Mouse (Mus musculus): ENCODE measurements around the gene Ttc7b. TPM values are rescaled to one million over a fixed set of nuclear protein-coding genes. Genes with fewer than 3 reads are reported as not detected.

The Ttc7b gene
- total RNA-seq, 1 experiment: 19.0 TPM

DNA sequence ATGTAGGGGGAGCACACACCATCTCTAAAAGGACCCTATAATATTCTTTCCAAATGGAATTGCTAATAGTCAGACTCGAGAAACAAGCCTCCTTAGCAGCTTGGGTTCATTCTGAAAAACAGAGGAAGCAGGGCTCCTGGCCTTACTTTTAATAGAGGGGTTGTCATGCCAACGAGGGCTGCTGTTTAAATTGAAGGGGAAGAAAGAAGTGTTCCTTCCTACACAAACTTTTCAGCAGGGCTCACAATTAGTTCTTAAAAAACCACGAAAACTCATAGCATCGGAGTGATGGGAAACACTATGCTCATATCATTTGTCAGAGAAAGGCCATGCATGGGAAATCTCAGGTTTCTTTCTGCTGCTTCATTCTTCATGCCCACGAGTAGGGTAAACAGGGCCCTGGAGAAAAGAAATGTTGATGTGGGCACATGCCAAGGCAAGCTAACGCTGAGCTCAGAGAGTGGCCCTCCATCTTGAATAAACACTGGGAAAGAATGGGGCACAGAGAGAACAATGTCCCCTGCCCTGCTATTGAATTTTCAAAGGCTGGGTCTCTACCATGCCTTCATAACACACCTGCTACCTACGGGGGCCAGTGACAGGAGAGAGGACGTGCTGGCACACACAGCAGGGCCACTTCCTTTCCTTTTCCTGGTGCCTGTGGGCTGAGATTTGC is 122.2 kb downstream of the Ttc7b start:
- in situ Hi-C loops (cut with MboI; ENCODE audit: low sequenced_read_pairs in 2 of 2, unreplicated experiment in 2 of 2): no loop called here
- no peak for TF ChIP-seq CHD2 (IDR thresholded peaks at IDR 0.05; ENCODE audit: low read depth, low read length)
- no peak for TF ChIP-seq HCFC1 (IDR thresholded peaks at IDR 0.05; ENCODE audit: borderline replicate concordance, insufficient read depth, low read length)
- no peak for TF ChIP-seq ZC3H11A (IDR thresholded peaks at IDR 0.05; ENCODE audit: borderline replicate concordance, low read depth, low read length)
- TF ChIP-seq ZNF384 (IDR thresholded peaks at IDR 0.05; ENCODE audit: low read depth, low read length): no peak
- TF ChIP-seq MAFK (IDR thresholded peaks at IDR 0.05; ENCODE audit: insufficient read depth, low read depth, low read length): no peak
- Histone ChIP-seq H3K27ac (ENCODE audit: insufficient read depth, low read depth, low read length, poor library complexity, severe bottlenecking) (no peak overlapping the region), H3K4me1 (ENCODE audit: control insufficient read depth in 2 of 2, insufficient read depth in 2 of 2, low read length in 2 of 2, poor library complexity in 1 of 2) (no peaks in the 10 kb centered on the region; a peak in 1 of 4 replicates), H3K4me3 (ENCODE audit: insufficient read depth in 1 of 2, low read depth in 1 of 2, low read length in 2 of 2, poor library complexity in 1 of 2, severe bottlenecking in 1 of 2) (no peak overlapping the region), H3K9me3 (ENCODE audit: control insufficient read depth, insufficient read depth, low read depth, low read length) (no peaks in the 10 kb centered on the region), H3K9ac (ENCODE audit: insufficient read depth, low read depth, low read length, poor library complexity, severe bottlenecking) (no peak overlapping the region), H3K36me3 (ENCODE audit: control insufficient read depth, insufficient read depth, low read length, poor library complexity, severe bottlenecking) (peaks cover 14% of the 10 kb centered on the region; the same call in 1 of the 2 replicates)
- no peak for DNase-seq (ENCODE audit: low read depth, low spot score)

GRCm38 (mm10) chr12:100397432-100398146 is 123.0 kb downstream of the Ttc7b start:
- DNase-seq (ENCODE audit: low read depth, low spot score): no peak
- in situ Hi-C loops (cut with MboI; ENCODE audit: low sequenced_read_pairs in 2 of 2, unreplicated experiment in 2 of 2): no loop called here
- no peak for TF ChIP-seq ZC3H11A (IDR thresholded peaks at IDR 0.05; ENCODE audit: borderline replicate concordance, low read depth, low read length)

DNA sequence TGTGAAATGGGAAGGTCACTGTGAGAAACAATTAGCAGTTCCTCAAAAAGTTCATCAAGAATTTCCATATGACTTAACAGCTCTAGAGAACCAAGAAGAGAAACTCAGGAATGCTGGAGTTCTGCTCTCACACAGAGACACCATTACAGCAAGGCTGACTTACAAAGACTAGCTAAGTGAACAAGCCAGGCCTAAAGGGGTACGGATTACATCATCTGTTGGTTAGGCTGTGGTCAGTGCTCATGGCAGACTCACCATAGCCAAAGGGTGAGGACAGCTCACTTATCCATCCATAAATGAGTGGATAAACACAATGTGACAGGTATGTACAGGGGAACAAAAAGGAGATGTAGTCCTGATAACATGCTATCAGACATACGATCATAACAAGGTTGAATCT is 123.8 kb downstream of the Ttc7b start:
- no peak overlapping the region for H3K4me3 ChIP-seq (ENCODE audit: insufficient read depth in 1 of 2, low read depth in 1 of 2, low read length in 2 of 2, poor library complexity in 1 of 2, severe bottlenecking in 1 of 2)
- DNase-seq (ENCODE audit: low read depth, low spot score): no peak
- H3K27ac ChIP-seq (ENCODE audit: insufficient read depth, low read depth, low read length, poor library complexity, severe bottlenecking): no peak overlapping the region
- TF ChIP-seq ZC3H11A (IDR thresholded peaks at IDR 0.05; ENCODE audit: borderline replicate concordance, low read depth, low read length): no peak
- TF ChIP-seq MAFK (IDR thresholded peaks at IDR 0.05; ENCODE audit: insufficient read depth, low read depth, low read length): no peak
- no peak for TF ChIP-seq ZNF384 (IDR thresholded peaks at IDR 0.05; ENCODE audit: low read depth, low read length)
- no peak for TF ChIP-seq CHD2 (IDR thresholded peaks at IDR 0.05; ENCODE audit: low read depth, low read length)
- TF ChIP-seq HCFC1 (IDR thresholded peaks at IDR 0.05; ENCODE audit: borderline replicate concordance, insufficient read depth, low read length): no peak
- H3K9me3 ChIP-seq (ENCODE audit: control insufficient read depth, insufficient read depth, low read depth, low read length): no peaks in the 10 kb centered on the region
- H3K4me1 ChIP-seq (ENCODE audit: control insufficient read depth in 2 of 2, insufficient read depth in 2 of 2, low read length in 2 of 2, poor library complexity in 1 of 2): no peaks in the 10 kb centered on the region; a peak in 1 of 4 replicates
- H3K36me3 ChIP-seq (ENCODE audit: control insufficient read depth, insufficient read depth, low read length, poor library complexity, severe bottlenecking): peaks cover 11% of the 10 kb centered on the region; the same call in 1 of the 2 replicates
- in situ Hi-C loops (cut with MboI; ENCODE audit: low sequenced_read_pairs in 2 of 2, unreplicated experiment in 2 of 2): no loop called here
- no peak overlapping the region for H3K9ac ChIP-seq (ENCODE audit: insufficient read depth, low read depth, low read length, poor library complexity, severe bottlenecking)

More at GRCm38 (mm10) chr12:100397432-100398146, 123.0 kb downstream of the Ttc7b start:
- no peak overlapping the region for H3K27ac ChIP-seq (ENCODE audit: insufficient read depth, low read depth, low read length, poor library complexity, severe bottlenecking)
- H3K4me3 ChIP-seq (ENCODE audit: insufficient read depth in 1 of 2, low read depth in 1 of 2, low read length in 2 of 2, poor library complexity in 1 of 2, severe bottlenecking in 1 of 2): no peak overlapping the region
- H3K9ac ChIP-seq (ENCODE audit: insufficient read depth, low read depth, low read length, poor library complexity, severe bottlenecking): no peak overlapping the region
- H3K4me1 ChIP-seq (ENCODE audit: control insufficient read depth in 2 of 2, insufficient read depth in 2 of 2, low read length in 2 of 2, poor library complexity in 1 of 2): no peaks in the 10 kb centered on the region; a peak in 1 of 4 replicates
- peaks cover 11% of the 10 kb centered on the region; the same call in 1 of the 2 replicates for H3K36me3 ChIP-seq (ENCODE audit: control insufficient read depth, insufficient read depth, low read length, poor library complexity, severe bottlenecking)
- H3K9me3 ChIP-seq (ENCODE audit: control insufficient read depth, insufficient read depth, low read depth, low read length): no peaks in the 10 kb centered on the region

- Histone ChIP-seq H3K4me3 (ENCODE audit: insufficient read depth in 1 of 2, low read depth in 1 of 2, low read length in 2 of 2, poor library complexity in 1 of 2, severe bottlenecking in 1 of 2) (no peak overlapping the region), H3K27ac (ENCODE audit: insufficient read depth, low read depth, low read length, poor library complexity, severe bottlenecking) (no peak overlapping the region), H3K9ac (ENCODE audit: insufficient read depth, low read depth, low read length, poor library complexity, severe bottlenecking) (no peak overlapping the region), H3K9me3 (ENCODE audit: control insufficient read depth, insufficient read depth, low read depth, low read length) (no peaks in the 10 kb centered on the region), H3K36me3 (ENCODE audit: control insufficient read depth, insufficient read depth, low read length, poor library complexity, severe bottlenecking) (peaks cover 3% of the 10 kb centered on the region; the same call in 1 of the 2 replicates), H3K4me1 (ENCODE audit: control insufficient read depth in 2 of 2, insufficient read depth in 2 of 2, low read length in 2 of 2, poor library complexity in 1 of 2) (no peaks in the 10 kb centered on the region; a peak in 1 of 4 replicates)
- DNase-seq (ENCODE audit: low read depth, low spot score): no peak
- TF ChIP-seq CHD2 (IDR thresholded peaks at IDR 0.05; ENCODE audit: low read depth, low read length) (no peak), MAFK (IDR thresholded peaks at IDR 0.05; ENCODE audit: insufficient read depth, low read depth, low read length) (no peak), ZC3H11A (IDR thresholded peaks at IDR 0.05; ENCODE audit: borderline replicate concordance, low read depth, low read length) (no peak), ZNF384 (IDR thresholded peaks at IDR 0.05; ENCODE audit: low read depth, low read length) (no peak), HCFC1 (IDR thresholded peaks at IDR 0.05; ENCODE audit: borderline replicate concordance, insufficient read depth, low read length) (no peak)
- in situ Hi-C loops (cut with MboI; ENCODE audit: low sequenced_read_pairs in 2 of 2, unreplicated experiment in 2 of 2): no loop called here
Observed at GRCm38 (mm10) chr12:100393532-100393931, 127.1 kb downstream of the Ttc7b start.
